Mouse (Mus musculus) left cerebral cortex, adult 18-20 months (tissue): ENCODE results near the gene Nyap1. TPM values are rescaled to one million over a fixed set of nuclear protein-coding genes. Genes with fewer than 3 reads are reported as not detected.
"Not testable (repeated sequence)": the region's sequence is repeated elsewhere in the genome, so short reads cannot be mapped to it uniquely, and the experiment has no call there.

ENCODE experiments used
- DNase-seq, 2 experiments: peaks; one replicate each; pipeline ENCODE4 v3.0.0; 2021 to 2022; ENCODE audit warnings: low spot score in 2 of 2, mixed read lengths in 1 of 2
- total RNA-seq, 2 experiments: library from RNA; stranded (reverse); gene quantifications; 2 replicates each; pipeline ENCODE4 v1.2.3; 2021

Nyap1 gene
- total RNA-seq, 2 experiments from 2014 or later = 80.1 to 82.0 TPM

DNA sequence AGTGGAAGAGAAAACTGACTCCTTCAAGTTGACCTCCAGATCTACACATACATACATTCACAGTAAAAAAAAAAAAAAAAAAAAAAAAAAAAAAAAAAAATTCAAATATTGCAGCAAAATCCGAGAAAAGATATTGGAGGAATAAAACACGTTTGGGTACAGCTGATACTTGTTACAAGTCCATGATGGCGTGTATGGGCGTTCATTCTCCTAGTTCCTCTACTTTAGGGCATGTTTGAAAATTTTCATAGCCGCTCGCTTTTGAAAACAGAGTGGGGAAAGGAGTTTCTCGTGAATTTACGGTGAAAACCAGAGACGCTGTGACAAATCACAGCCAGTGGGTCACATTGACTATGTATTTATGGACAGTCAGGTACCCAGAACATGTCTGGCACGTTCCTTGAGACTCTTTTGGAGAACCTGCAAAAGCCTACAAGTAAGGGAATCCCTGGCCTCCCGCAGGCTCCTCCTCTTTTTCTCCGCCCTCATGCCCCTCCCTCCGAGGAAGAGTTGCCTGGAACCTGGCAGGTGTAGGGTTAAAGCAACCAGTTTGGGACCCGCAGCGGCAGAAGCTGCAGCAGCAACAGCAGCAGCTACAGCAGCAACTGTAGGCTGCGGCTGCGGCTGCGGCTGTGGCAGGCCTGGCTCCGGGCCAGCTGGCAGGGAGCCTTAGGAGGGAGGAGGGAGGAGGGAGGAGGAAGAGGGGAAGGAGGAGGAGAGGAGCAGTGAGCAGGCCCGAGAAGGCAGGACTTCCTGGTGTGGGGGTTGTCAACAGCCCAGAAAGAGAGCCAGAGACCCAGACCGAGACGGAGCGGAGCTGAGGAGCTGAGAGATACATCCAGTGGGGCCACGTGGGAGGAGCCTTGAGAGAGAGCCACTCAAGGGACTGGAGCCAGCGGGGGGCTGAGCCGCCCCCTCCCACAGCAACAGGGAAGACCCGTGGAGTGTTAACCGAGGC, 4.1 kb upstream of the Nyap1 start, which contains the start of gene Tsc22d4:
Gene Tsc22d4, plus strand, starts transcription at position 517 of the 958 bp plus-strand sequence.
- DNase-seq = peak; percentile 83 to 84

DNA sequence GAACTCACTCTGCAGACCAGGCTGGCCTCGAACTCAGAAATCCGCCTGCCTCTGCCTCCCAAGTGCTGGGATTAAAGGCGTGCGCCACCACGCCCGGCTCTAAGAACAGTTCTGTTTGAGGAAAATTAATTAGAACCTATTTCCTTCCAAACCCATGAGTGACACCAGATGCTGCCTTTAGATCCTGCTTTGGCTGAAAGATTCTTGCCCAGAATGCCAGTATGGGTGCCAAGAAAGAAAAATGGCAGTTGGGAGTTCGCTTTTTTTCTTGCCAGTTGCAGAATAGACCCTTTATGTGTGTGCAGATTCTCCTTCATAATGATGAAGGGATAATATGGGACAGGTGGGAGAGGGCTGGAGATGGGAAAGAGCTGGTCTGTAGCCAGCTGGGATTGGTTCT, 2.8 kb upstream of the Nyap1 start:
- no peak for DNase-seq

DNA sequence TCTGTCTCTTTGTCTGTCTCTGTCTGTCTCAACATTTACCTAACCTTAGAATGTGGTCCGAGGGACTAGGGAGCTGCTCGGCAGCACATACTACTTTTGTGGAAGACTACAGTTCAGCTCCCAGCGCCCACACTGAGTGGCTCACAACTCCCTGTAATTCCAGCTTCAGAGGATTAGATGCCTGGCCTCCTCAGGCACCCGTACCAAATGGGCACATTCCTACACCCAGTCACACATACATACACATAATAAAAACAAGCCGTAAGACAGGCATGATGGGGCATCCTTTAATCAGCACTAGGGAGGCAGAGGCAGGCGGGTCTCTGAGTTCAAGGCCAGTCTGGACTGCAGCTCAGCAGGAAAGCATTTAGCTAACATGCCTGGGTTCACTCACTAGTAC, 1.4 kb upstream of the Nyap1 start:
- no peak for DNase-seq

DNA sequence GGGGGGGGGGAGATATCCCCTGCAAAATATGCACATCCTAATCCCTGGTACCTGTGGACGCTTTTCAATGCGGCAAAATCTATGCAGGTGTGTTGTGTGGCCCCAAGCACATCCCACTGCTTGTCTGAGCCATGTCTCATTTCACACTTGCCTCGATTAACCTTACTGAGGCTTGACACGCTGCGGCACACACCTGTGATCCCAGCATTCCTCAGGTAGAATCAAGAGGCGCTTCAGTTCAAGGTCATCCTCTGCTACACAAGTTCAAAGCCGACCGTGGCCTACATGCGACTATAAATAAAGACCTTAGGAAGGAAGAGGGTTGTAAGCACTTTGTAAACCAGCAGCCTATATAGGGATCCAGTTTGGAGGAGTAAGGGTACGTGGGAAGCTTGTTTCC, 641 bp upstream of the Nyap1 start:
- DNase-seq = no peak

DNA sequence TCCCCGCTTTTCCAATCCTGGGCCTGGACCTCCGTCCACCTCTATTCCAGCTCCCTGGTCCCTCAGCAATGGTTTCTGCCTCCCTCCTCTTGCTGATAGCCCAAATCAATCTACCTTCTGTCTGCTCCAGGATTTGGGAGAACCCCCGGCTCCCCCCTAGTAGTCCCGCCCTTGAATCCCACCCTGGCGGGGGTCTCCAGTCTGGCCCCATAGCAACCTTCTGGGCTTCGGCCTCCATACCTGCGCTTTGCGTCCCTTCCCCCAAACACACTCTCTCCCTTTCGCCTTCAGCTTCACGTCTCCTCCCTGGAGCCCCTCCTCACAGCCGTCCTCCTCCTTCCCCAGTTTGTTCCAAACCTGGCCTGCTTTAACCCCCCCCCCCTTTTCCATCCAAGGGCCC, 901 bp downstream of the Nyap1 start:
- no peak for DNase-seq

DNA sequence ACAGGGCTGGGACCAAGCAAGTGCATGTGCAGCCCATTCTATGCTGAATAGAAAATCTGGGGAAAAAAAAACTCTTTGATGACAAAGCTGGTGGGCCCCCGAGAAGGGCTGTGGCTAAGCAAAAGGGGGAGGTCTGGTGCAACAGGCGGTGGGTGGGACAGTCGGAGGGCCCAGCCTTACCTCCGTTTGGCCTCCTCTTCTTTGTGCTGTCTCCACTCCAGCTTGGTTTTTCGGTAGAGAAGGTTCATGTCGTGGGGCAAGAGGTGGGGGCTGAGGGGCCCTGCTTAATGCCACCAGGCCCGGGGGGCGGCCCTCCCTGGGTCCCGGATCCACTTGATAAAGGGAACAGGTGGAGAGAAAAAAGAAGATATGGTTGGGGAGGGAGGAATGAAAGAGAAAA, 1.9 kb downstream of the Nyap1 start:
- no peak for DNase-seq

DNA sequence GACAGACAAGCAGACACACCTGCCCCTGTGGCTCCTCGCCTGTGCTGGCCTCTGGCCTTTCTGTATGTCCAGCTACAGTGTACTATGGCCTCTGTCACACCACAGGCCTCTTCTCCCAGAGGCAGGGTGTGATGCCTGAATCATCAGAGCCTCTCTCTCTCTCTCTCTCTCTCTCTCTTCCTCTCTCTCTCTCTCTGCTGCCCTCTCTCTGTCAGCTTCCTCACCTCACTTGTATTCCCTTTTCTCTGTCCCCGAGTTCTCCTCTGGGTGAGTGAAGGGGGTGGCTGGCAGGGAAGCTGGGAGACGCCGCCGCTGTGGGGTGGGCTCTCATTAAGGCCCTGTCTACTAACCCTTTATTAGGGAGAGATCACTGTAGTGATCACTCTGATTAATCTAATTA, 2.9 kb downstream of the Nyap1 start:
- DNase-seq = no peak

DNA sequence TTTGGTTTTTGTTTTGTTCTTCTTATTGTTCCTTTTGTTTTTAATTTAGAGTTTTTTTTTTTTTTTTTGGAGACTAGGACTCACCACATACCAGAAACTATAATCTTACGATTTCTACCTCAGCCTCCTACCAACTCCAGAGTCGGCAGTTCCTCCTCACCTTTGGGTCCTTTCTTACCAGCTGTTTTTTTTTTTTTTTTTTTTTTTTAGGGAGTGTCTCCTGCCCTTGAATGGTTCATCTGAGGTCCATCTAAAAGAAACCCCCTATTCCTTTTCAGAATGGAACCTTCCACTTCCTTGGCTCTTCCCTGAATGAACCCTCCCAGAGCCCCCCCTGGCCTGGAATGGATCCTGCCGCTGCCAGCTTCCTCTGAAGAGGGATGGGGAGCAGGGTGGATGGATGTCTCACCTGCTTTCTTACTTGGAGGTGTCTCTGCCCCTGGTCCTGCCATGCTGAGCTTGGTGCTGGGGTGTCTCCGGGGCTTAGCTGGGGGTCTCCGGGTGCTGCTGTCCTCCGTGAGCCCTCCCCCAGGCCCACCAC, 3.9 kb downstream of the Nyap1 start:
- DNase-seq = no peak

DNA sequence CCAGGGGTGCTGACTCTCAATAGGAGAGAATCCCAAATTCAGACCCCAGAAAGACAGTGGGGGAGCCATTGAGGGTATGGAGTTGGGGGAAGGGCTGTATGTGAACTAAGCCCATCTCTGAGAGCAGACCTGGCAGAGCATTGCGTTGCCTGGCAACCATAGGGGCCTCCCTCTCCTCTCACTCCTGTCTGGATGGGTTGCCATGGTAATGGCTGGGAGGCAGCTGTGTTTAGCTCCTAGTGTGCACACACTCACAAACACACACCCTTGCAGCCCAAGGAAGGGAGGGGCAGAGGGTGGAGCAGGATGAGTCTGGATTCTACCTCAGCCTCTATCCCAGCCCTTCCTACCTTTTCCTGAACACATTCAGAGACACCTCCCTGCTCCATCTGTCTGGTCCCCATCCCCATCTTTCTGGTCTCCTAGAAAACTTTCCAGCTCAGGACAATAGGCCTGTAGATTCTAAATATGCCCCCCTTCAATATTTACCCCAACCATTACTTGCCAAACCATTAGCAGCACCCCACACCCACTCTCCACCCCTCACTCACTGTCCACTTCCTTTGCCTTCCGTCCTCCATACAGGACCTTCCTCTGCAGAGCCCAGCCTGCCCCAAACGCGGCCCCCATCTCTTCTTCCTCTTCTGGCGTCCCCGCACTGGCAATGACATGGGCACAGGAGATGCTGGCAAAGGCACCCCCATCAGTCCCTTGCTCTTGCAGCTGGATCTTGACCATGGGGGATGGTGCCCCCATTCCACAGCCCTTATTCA, 6.9 kb downstream of the Nyap1 start:
- peak; percentile 82 to 88 for DNase-seq

DNA sequence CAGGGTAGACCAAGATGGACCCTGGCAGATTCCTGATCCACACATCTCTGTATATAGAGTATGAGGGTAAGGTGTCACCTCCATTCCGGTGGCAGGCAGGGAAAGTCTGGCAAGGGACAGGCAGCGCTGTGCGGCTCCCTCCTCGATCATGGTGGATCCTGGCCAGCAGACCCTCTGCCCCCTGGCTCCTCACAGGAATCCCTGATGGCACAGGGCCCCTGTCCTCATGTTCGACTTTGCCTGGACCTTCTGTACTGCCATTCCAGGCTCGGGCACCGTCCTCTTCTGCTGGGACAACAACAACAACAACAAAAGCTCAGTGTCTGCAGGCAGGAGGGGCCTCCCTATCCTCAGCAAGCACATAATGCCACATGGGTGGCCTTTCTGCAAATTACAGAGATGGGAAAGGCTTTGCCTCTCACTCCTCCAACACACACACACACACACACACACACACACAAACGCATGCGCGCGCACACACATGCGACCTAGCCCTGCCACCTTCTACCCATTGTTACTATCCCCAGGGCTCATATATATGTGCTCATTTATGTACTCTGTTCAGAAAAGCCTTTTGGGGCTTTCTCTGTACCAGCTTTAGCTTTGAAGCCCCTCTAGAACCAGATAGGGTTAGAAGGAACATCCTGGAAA, 7.6 kb downstream of the Nyap1 start:
- no peak for DNase-seq

DNA sequence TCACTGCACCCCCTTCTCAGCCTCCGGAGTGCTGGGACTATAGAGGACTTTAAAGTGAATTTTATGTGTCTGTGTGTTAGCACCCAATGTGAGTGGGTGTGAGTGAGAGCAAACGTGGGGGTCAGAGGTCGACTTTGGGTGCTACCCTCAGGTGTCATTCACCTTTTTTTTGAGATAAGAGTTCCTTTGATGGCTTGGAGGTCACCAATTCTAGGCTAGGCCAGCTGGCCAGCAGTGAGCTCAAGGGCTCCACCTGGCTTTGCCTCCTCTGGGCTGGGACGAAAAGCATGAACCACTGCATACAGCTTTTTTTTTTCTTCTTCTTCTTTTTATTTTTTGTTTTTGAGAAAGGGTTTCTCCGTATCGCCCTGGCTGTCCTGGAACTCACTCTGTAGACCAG, 14.6 kb downstream of the Nyap1 start:
- DNase-seq = no peak

DNA sequence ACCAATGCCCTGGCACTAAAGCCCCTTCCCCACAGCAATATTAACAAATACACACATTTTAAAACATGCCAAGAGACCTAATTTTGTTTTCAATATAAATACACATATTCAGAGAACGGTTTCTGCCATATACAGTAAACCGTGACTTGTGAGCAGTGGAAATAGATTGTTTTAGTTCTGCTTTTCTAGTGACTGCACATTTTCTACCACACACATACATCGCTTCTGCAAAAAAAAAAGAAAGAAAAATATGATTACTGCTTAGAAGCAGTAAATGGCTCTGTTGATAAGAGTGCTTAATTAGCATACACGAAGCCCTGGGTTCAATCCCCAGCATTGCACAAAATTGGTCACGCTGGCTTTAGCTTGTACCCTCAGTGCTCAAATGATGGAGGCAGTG, 17.6 kb downstream of the Nyap1 start:
- no peak for DNase-seq

DNA sequence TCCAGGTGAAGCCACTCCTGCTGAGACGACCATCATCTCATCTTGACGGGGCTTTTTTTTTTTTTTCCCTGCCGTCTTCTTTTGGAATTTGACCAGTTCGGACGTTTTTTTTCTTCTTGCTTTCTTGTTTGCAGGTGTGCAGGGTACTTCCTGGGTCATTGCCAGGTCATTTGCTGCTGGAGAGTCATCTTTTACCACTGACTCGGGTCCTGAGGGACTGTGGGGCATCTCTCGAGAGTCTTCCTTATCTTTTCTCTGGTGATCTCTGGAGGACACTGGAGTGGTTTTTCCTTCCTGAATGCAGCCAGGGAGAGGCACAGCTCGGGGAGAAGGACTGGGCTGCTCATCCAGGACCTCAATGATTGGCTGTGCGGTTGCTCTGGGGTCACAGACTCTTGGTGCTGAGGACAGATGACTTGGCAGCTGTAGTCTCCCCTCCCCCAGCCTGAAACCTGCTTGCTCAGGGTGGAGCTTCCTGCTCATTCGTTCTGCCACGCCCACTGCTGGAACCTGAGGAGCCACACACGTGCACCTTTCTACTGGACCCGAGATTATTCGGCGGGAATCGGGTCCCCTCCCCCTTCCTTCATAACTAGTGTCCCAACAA, 20.7 kb downstream of the Nyap1 start:
- not testable (repeated sequence) for DNase-seq

DNA sequence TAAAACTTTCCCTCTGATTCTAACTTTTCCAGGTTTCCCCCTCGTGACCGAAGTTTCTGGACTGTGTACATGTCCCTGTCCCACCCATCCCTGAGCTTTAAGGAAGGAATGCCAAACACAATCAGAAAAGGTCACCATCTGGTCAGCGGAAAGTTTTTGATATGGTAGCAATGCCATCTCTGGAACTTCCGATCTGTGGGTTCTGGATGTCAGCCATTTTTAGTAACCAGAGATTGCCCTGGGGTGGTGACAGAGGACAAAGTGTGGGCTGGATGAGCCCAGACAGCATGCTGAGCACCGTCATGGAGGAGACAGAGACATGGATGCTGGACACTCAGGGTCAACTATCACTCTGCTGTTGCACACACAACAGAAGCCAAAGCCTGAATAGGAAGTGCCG, 22.3 kb downstream of the Nyap1 start:
- DNase-seq = no peak

DNA sequence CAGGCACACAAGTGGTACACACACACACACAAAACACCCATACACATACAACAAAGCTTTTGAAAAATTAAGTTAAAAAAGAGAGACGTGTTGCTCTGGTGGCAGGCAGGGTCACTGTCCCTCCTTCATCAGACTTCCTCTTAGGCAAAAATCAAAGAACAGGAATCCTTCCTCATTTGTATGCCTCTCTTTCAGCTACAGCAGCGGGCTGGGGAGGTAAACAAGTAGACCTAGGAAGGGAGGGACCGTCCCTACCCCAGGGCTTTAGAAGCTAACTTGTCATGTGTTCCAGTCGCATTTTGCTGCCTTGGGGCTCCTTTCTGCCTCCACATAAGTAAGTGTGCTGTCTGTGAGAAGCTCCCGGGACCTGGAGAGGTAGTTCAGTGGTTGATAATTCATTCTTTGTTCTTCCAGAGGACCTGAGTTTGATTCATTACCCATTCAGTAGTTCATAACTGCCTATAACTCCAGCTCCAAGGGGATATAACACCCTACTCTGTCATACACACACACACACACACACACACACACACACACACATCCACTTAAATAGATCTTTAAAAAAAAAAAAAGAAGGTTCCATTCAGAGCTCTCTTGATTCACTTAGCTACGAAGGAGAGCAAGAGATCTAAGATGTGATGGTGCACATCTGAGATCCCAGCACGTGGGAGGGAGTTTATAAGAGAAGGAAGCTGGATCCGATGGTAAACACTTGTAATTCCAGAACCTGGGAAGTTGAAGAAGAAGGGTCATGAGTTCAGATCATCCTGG, 23.2 kb downstream of the Nyap1 start:
- no peak for DNase-seq

DNA sequence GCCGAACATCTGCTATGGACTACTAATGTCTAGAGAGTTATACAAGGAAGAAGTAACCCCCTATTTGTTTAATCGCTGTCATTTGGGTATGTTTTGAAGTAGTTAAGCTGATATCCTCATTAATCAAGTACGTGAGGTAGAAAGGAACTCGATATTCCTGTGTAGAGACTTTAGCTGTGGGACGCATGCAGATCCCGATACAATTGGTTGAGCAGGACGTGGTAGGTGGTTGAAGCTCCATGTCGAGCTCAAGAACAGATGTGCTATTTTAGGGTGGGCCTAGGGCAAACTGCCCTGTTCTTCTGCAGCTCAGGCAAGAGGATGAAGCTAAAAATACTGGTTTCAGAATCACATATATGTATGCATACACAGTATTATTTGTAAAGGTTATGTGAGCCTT, 25.7 kb downstream of the Nyap1 start:
- DNase-seq = no peak

DNA sequence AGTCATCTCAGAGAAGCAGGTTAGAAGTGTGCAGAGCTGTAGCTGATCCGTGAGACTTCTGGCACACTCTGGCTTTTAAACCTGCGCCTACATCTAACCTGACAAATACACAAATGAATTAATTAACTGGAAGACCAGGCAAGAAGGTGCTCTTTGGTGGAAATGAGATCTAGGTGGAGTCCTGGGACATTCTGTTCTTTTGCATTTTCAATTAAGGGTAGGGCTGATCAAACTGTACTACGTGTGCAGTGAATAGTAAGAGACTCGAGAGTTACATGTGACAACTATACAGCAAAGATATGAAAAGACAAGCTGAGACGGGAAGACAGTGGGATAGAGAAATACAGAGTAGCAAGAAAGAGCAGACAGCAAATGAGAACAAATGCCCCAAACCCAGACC, 28.0 kb downstream of the Nyap1 start:
- no peak for DNase-seq

DNA sequence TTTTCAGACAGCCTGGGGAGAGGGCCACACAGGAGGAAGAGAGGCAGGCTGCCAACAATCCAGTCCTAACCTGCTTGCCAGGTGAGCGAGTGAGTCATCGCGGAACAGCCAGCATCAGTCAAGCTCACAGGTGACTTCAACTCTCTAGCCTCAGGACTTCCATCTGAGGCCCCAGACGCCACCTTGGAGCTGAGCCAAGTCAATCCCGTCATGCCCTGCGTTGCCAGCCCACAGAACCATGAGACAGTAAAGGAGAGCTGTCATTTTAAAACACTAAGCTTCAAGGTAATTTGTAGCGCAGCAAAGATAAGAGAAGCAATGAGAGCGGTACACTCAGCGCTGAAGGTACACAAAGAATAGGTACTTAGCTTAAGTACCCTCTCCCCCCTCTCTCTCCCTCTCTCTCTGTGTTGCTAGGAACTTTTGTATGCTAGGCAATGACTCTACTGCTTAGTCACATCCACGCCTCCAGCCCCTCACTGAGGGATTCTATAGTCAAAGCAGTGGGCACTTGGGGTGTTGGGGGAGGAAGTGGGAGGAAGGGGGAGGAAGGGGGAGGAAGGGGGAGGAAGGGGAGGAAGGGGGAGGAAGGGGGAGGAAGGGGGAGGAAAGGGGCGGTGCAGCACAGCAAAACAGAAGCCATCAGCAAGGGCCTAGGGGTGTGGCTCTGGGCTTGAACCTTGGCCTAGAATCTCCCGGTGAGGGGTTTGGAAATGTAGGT, 34.3 kb downstream of the Nyap1 start:
- DNase-seq = peak in 1 of 2 experiments; percentile 21

DNA sequence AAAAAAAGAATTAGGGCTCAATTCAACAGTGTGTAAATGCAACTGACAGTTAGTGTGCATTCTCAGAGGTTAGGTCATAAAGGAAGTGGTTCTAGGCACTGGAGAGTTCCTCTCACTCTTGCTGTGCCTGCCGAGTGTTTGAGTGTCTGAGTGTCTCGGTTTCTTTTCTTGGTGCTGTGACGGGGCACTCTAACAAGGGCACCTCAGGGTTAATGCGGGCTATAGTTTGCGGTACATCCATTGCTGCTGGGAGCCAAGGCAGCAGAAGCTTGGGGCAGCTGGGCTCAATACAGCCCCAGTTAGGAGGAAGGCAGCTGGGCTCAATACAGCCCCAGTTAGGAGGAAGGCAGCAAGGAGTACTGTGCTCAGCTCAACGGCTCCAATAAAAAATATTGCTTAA, 36.2 kb downstream of the Nyap1 start:
- no peak for DNase-seq

DNA sequence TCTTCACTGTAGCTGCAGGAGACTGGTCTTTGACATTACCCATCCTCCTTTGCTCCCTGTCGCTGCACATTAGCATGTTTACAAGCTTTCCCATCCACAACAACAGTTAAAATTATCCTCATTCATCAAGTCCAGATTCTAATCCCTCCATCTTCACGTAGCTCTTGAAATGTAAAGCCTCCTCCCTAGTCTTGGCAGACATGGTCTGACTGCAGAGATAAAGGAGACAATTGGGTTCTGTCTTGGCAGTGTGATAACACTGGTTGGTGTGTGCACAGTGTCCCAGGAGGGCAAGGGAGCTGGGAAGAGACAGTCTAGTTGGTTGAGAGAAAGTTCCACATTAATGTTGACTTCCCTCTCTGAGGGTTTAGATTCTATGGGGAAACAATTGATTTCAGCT, 41.6 kb downstream of the Nyap1 start:
- no peak for DNase-seq
